Mouse (Mus musculus) embryonic fibroblast, embryonic 13.5 days (primary cell): ENCODE data around the gene Fam81b.

ENCODE experiments used
- CTCF ChIP-seq: IDR thresholded peaks from 2 replicates; pipeline ENCODE4 v1.5.1; 2011; ENCODE audit warnings: mild to moderate bottlenecking, control low read depth, low read length, moderate library complexity, borderline replicate concordance; ENCODE audit not compliant: insufficient read depth
- POLR2A ChIP-seq: IDR thresholded peaks from 2 replicates; pipeline ENCODE4 v1.6.1; 2011; ENCODE audit warnings: low read depth, mild to moderate bottlenecking, control low read depth, low read length, moderate library complexity

- TF ChIP-seq CTCF: no peak
- no peak for TF ChIP-seq POLR2A
Measured at GRCm38 (mm10) chr13:76194937-76195336, 109.9 kb downstream of the Fam81b start.
